Mouse (Mus musculus): Measurements from ENCODE around the gene Dock9. TPM values are rescaled to one million over a fixed set of nuclear protein-coding genes. Genes with fewer than 3 reads are reported as not detected.

Dock9 gene
- 100 to 1,000 TPM; 194 to 195 TPM for total RNA-seq (2021)

GRCm38 (mm10) chr14:121797457-121798410 lies at the start of gene Dock9:
Gene Dock9, minus strand, starts transcription at chr14:121797837.
- intact Hi-C loops (cut with DNase I) = no loop called here
- DNase-seq = peak; percentile 86

DNA sequence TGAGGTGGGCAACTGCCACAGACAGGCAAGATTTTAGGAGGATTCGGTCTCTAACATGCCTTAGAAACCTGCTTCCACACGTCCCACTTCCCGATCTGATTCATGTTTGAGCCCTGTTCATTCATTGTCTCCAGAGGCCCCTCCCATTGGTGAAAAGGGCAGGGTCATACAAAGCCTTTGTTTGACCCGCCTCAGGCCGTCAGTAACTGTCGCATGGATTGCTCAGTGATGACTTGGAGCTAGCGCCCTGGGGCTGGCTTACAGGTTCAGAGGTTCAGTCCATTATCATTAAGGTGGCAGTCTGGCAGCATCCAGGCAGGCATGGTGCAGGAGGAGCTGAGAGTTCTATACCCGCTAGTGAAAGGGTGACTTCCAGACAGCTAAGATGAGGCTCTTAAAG lies 46.8 kb upstream of the Dock9 start:
- intact Hi-C loops (cut with DNase I) = no loop called here
- no peak for DNase-seq

GRCm38 (mm10) chr14:121840217-121840616 lies 42.6 kb upstream of the Dock9 start:
- DNase-seq = no peak
- intact Hi-C loops (cut with DNase I) = no loop called here

DNA sequence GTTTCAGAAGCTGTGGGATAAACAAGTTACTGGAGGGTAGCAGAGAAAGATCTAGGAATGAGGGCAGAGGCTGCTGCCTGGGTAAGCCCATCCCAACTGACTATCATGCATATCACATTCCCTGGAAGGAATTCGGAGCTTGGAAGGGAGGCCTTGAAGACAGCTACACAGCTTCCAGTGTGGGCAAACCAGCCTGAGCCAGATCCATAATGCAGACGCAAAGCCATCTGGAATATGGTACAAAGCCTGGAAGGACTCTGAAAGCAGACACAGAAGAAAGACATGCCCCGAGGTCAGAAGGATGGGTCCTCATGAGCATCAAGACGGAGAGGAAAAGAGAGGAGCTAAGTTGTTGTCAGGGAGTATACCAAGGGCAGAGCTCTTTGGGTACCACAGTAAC lies 40.5 kb upstream of the Dock9 start:
- intact Hi-C loops (cut with DNase I) = loop anchor here (10.0 kb wide), 1 partner anchor 63 kb away; no protein-coding TSS in a partner anchor
- no peak for DNase-seq

- DNase-seq = peak; percentile 15
- intact Hi-C loops (cut with DNase I) = loop anchor here (10.0 kb wide), 1 partner anchor 58 kb away; no protein-coding TSS in a partner anchor
These were observed 35.4 kb upstream of the Dock9 start for GRCm38 (mm10) chr14:121833001-121833520.

DNA sequence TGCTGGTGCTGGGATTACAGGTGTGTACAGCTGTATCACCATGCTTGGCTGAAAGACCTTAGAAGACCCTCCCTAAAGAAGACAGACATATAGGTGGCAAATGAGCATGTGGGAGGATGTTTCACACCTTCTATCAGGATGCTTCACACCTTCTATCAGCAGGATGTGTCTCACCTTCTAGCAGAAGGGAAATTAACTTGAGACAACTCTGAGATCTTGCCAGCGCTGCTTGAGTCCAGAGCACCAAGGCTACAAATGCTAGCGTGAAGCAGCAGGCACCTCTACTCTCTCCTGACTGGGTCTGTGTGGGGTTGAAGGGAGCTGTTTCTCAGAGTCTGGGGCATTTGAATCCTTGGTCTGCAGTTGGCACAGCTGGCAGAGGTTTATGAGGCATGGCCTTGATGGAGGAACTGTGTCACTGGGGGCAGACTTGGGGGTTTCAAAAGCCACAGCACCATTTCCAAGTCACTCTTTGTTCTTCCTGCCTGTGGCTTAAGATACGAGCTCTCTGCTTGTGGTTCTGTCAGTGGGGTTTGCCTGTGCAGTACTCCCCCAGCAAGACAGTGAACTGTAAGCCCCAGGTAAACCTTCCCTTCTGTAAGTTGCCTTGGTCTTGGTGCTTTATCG lies 32.3 kb upstream of the Dock9 start:
- intact Hi-C loops (cut with DNase I) = loop anchor here (10.0 kb wide), 1 partner anchor 55 kb away; no protein-coding TSS in a partner anchor

DNA sequence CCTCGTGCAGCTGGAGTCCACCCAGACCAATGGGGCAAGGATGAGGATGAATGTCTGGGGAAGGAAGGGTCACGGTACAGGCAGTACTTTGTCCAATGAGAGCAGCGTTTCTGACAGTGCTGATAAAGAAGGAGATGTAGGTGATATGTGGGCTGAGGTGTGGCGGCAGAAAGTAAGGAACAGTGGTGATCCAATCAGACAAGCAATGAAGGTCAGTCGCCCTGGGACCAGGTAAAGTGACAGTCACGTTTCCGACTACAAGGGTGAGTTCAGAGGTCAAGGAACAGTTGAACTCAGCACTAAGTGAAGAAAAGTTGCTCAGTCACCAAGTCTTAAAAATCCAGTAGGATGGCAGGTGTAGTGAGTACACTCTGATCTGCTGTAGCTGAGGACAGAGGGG lies 29.5 kb upstream of the Dock9 start:
- DNase-seq = no peak
- intact Hi-C loops (cut with DNase I) = no loop called here

More for the DNA sequence above, 32.3 kb upstream of the Dock9 start:
- no peak for DNase-seq

DNA sequence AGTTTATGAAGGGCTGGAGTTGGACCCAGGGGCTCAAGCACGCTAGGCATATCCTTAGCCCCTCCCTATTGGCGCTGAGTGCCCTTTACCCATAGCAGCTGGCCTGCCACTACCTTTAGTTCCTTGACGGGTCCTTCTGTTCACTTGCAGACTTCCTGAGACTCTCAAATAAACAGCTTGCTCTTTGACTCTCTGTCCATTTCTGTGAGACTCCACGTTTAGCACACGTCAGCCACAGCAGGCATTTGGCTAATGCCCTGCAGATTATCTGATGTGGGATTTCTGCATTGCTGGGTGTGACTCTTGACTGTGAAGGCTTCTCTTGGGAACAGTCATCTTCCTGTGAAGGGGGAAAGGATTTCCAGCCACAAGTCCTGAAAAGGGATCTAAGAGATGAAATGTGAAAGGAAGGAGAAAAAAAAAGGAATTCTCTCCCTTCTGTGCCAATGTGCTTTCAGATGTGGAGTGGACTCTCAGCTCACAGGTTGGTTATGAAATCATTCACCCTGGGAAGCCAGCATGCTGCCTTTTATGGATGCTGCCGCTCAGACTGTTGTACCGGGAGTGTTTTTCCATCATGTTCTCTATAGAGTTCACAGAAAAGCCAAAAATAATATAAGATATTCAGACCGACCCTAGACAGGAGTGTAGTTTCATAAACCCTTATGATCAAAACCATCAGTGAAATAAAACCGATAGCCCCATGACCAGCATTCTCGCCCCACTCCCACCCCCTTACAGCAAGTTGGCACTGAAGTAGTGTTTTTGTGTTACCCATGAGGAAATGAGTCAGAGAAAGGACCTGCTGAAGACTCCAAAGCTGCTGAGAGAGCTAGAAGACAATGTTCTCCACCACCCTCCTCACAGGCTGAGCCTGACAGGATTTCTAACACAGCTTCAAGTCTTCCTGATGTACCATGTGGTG lies 28.1 kb upstream of the Dock9 start:
- no peak for DNase-seq
- intact Hi-C loops (cut with DNase I) = no loop called here

DNA sequence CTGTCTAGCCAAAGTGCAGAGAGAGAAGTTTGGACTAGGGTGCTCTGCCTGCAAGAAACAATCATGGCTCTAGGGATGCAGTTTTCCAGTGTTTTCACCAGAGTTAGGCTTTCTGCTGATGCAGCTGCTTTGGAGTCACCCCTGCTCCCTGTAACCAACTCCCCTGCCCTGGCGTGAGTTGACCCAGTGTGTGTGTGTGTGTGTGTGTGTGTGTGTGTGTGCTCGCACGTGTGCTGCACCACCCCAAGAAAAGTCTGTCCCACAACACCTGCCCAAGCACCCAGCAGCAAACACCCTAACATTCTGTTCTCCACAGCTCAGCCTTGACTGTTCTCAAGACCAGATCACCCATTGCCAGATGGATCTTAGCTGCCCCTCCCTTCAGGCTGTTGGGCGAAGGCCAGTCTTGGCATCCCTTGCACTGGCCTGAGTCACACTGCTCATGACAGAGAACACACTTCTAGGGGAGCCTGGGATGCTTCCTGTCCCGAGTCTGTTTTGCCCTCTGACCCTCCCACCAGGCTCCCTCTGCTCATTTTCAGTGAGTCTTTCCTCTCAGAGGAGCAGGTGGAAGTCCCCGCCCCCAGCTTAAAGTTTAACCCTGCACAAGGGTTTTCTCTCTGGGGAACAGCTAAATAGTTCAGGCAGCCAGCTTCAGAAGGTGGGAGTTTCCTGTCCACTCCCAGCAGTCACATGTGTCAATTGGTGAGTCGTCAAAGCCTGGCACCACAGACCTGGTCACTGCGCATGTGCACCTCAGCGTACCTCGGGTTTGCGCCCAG lies 26.9 kb upstream of the Dock9 start:
- peak; percentile 74 for DNase-seq

GRCm38 (mm10) chr14:121822997-121823396 lies 25.4 kb upstream of the Dock9 start:
- DNase-seq = no peak

More for the DNA sequence above, 26.9 kb upstream of the Dock9 start:
- intact Hi-C loops (cut with DNase I) = no loop called here

DNA sequence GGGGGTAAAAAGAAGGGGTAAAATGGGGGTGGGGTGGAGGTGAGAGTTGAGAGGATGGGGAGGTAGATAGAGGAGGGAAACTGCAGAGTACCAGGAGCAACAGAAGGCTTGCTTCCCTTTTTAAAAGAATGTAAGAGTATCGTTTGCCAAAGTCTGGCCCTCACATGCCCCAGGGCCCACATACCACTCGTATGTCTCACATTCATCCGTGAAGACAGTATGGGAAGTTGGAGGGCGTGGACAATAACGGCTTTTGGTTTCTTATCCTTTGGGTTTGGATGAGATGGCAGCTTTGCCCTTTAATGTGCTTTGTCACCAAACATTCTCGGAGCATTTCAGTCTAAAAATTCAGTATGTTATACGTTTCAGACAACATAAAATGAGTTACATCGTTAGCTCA lies 24.9 kb upstream of the Dock9 start:
- no peak for DNase-seq
- intact Hi-C loops (cut with DNase I) = no loop called here

More at GRCm38 (mm10) chr14:121822997-121823396, 25.4 kb upstream of the Dock9 start:
- intact Hi-C loops (cut with DNase I) = no loop called here

DNA sequence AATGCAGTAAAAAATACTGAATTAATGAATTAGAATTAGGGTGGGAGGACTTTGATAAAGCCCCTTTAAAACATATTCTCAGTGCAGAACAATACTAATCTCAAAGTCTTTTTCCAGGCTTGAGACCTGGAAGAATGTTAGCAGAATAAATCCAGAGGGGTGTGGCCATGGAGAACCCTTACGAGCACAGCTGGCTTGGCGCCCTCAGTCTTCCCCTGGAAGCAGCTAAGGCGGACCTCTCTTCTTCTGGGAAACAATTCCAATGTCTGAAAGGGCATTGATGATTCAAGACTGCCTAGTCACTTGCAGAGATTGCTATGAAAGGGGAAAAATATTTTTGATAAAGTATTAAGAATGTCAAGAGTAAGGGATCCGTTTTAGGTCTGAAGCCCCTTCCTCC lies 9.2 kb upstream of the Dock9 start:
- intact Hi-C loops (cut with DNase I) = no loop called here
- no peak for DNase-seq

DNA sequence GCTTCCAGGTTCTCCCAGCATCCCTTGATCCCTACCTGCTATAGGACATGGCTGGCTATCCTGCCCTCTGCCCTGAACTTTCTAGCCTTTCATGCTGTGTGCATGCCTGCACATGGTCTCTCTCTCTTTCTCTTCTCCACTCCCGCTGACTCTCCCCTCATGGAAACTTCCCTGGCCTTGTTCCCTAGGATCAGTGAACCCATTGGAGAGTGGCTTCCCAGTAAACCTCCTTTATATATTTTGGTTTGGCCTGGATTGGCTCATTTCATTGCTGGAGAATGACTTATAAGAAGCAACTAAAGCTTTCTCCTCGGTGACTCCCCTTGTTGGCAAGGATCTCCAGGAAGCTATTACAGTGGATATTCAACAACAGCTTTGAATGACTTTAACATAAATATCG lies 8.7 kb upstream of the Dock9 start:
- DNase-seq = no peak
- intact Hi-C loops (cut with DNase I) = no loop called here

GRCm38 (mm10) chr14:121804461-121804860 lies 6.8 kb upstream of the Dock9 start:
- intact Hi-C loops (cut with DNase I) = no loop called here
- no peak for DNase-seq

DNA sequence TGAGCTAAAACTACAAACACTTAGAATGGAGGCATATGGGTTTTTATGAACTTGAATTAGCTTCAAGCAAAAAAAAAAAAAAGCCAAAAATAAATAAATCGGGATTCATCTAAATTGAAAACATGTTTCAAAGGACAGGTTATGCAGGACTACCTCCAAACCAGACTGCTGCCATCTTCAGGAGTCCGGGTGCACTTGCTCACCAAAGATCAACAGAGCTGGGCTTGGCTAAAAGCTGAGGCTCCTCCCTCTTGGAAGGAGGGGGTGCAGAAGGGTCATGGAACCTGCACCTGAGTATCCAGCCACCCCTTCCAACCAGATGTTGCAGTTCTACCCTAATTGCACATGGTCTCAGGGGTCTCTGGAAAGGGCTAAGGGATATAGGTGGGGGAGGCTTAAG lies 3.3 kb upstream of the Dock9 start:
- intact Hi-C loops (cut with DNase I) = no loop called here
- peak; percentile 20 for DNase-seq

DNA sequence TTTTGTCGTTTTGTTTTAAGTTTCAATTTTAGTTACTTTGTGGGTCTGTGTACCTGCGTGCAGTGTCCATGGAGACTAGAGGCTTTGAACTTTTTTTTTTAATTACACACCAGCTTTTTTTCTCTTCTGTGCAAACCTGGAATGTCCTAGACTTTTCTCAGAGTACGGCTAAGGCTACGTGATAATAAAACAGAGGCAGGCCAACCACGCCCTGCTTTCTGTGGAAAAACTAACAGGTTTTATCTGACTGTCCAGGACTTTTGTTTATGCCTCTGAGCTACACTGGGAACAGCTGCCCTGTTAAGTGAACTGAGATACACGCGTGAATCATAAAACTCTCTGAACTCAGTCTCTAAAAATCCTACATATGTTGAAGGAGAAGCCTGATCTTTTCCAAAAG lies 1.5 kb upstream of the Dock9 start:
- intact Hi-C loops (cut with DNase I) = no loop called here
- DNase-seq = no peak

DNA sequence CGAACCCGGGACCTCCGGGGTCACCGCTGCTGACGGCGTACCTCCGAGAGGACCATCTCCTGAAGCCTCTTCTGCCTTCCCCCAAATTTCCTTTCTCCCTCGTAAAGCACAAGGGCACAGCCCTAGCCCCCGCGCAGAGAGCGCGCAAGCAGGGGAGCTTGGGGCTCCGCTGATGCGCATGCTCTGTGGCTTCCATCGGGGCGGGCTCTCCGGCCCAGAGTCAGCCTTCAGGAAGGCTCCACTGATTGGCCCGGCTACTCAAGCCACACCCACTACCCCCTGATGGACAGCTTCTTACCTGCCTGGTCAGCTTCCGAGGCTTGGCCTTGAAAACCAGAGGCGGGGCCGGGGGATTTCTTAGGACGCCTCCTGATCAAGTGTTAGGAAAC lies 768 bp upstream of the Dock9 start:
- DNase-seq = peak; percentile 89
- intact Hi-C loops (cut with DNase I) = no loop called here

GRCm38 (mm10) chr14:121796571-121797456 lies 823 bp downstream of the Dock9 start:
- peak; percentile 8 for DNase-seq
- intact Hi-C loops (cut with DNase I) = no loop called here

GRCm38 (mm10) chr14:121795536-121795935 lies 2.1 kb downstream of the Dock9 start:
- intact Hi-C loops (cut with DNase I) = no loop called here
- peak; percentile 17 for DNase-seq
